8 mouse cellular contexts compared by ENCODE assay signal in genomic region chr5:120587616-120587926, GRCm38 (mm10). TPM values are rescaled to one million over a fixed set of nuclear protein-coding genes. Genes with fewer than 3 reads are reported as not detected.
DNase-seq lines count a peak whose midpoint lies in the region; ATAC-seq lines count a peak whose summit lies in the region.

No protein-coding gene starts in this region.

- no peaks in the 10 kb centered on the region for H3K27me3 ChIP-seq in heart, embryonic 16.5 days (ENCODE audit: control insufficient read depth, insufficient read depth, low read length)
- H3K27me3 ChIP-seq in limb, embryonic 12.5 days = no peaks in the 10 kb centered on the region
- H3K27me3 ChIP-seq in midbrain, embryonic 13.5 days = peaks cover 17% of the 10 kb centered on the region

- peak overlapping the region; percentile 76 for H3K4me3 ChIP-seq in brown adipose tissue, adult 24 weeks (ENCODE audit: insufficient read depth, low read depth, low read length)
- H3K4me3 ChIP-seq in heart, embryonic 16.5 days (ENCODE audit: low read length) = peak overlapping the region; percentile 79
- H3K4me3 ChIP-seq in limb, embryonic 12.5 days (replicated peaks) = peak overlapping the region; percentile 72
- peak overlapping the region; percentile 76 for H3K4me3 ChIP-seq in midbrain, embryonic 13.5 days (replicated peaks)

- H3K4me1 ChIP-seq in brown adipose tissue, adult 24 weeks (ENCODE audit: control insufficient read depth, insufficient read depth, insufficient read length, low read length) = peaks cover 11% of the 10 kb centered on the region
- peaks cover 22% of the 10 kb centered on the region for H3K4me1 ChIP-seq in heart, embryonic 16.5 days (ENCODE audit: control insufficient read depth, insufficient read depth, low read length)
- H3K4me1 ChIP-seq in limb, embryonic 12.5 days (replicated peaks) = peaks cover 29% of the 10 kb centered on the region
- peaks cover 33% of the 10 kb centered on the region for H3K4me1 ChIP-seq in midbrain, embryonic 13.5 days (replicated peaks)

- ATAC-seq in heart, embryonic 16.5 days (replicated peaks; ENCODE audit: extremely low read depth, insufficient read depth, low FRiP score) = no peak
- ATAC-seq in limb, embryonic 12.5 days (ENCODE audit: insufficient number of reproducible peaks, insufficient read depth, low FRiP score, low TSS enrichment, low read depth) = no peak
- ATAC-seq in midbrain, embryonic 13.5 days = no peak

- peak overlapping the region; percentile 46; the same call in 1 of the 2 replicates for H3K27ac ChIP-seq in brown adipose tissue, adult 24 weeks (replicated peaks; ENCODE audit: low read depth, low read length)
- peak overlapping the region; percentile 74 for H3K27ac ChIP-seq in heart, embryonic 16.5 days (ENCODE audit: low read length)
- H3K27ac ChIP-seq in limb, embryonic 12.5 days = no peak overlapping the region
- no peak overlapping the region for H3K27ac ChIP-seq in midbrain, embryonic 13.5 days

- peaks cover 5% of the 10 kb centered on the region; the same call in 1 of the 2 replicates for H3K9me3 ChIP-seq in heart, embryonic 16.5 days (replicated peaks; ENCODE audit: control insufficient read depth, low read length)
- no peaks in the 10 kb centered on the region for H3K9me3 ChIP-seq in limb, embryonic 12.5 days
- H3K9me3 ChIP-seq in midbrain, embryonic 13.5 days = no peaks in the 10 kb centered on the region

- peaks cover 23% of the 10 kb centered on the region for H3K36me3 ChIP-seq in heart, embryonic 16.5 days (ENCODE audit: control insufficient read depth, insufficient read depth)
- peaks cover 27% of the 10 kb centered on the region for H3K36me3 ChIP-seq in limb, embryonic 12.5 days
- H3K36me3 ChIP-seq in midbrain, embryonic 13.5 days = peaks cover 18% of the 10 kb centered on the region

- H3K4me2 ChIP-seq in heart, embryonic 16.5 days (ENCODE audit: low read depth, low read length) = peak overlapping the region; percentile 81
- H3K4me2 ChIP-seq in limb, embryonic 12.5 days = peak overlapping the region; percentile 94
- H3K4me2 ChIP-seq in midbrain, embryonic 13.5 days (replicated peaks) = peak overlapping the region; percentile 95

- 16% methylated on average over 9 of the region's 9 CpGs for WGBS in heart, embryonic 16.5 days
- WGBS in limb, embryonic 12.5 days = 31% methylated on average over 9 of the region's 9 CpGs
- WGBS in midbrain, embryonic 13.5 days = 36% methylated on average over 9 of the region's 9 CpGs

- H3K9ac ChIP-seq in heart, embryonic 16.5 days (ENCODE audit: low read length) = peak overlapping the region; percentile 88
- peak overlapping the region; percentile 81; the same call in 1 of the 2 replicates for H3K9ac ChIP-seq in limb, embryonic 12.5 days (replicated peaks)
- H3K9ac ChIP-seq in midbrain, embryonic 13.5 days (replicated peaks) = peak overlapping the region; percentile 89

- peak; percentile 36 to 37 for DNase-seq in B cell, adult 2 months
- DNase-seq in thymus, postnatal 36 days = peak; percentile 60 to 68
- no peak for DNase-seq in adrenal gland, postnatal 4 days (ENCODE audit: low spot score in 2 of 2)
- no peak for DNase-seq in cerebellum, adult 11-12 months

RNA-seq across cellular contexts. Expression of gene Tpcn1, which starts 0.9 kb away (rescaled TPM):
- 28.6 and 39.1 TPM in 2 replicates for polyA plus RNA-seq in brown adipose tissue, adult 24 weeks (2012; ENCODE audit: insufficient read depth, insufficient read length, missing spikeins)
- polyA plus RNA-seq in heart, embryonic 16.5 days (2015; fragmentation: Nextera tagmentation; extraction: Ambion mirVana) = 14.5 TPM in 2 replicates
- polyA plus RNA-seq in limb, embryonic 12.5 days (2016; fragmentation: Nextera tagmentation; extraction: Ambion mirVana) = 16.7 and 17.2 TPM in 2 replicates
- polyA plus RNA-seq in midbrain, embryonic 13.5 days (2015; fragmentation: Nextera tagmentation; extraction: Ambion mirVana) = 12.6 and 15.6 TPM in 2 replicates
- total RNA-seq in adrenal gland, postnatal 4 days (2021) = 10 to 100 TPM; 47.5 to 49.5 TPM

RNA-seq across cellular contexts. Expression of gene Iqcd, which starts 1.2 kb away (rescaled TPM):
- polyA plus RNA-seq in brown adipose tissue, adult 24 weeks (2012; ENCODE audit: insufficient read depth, insufficient read length, missing spikeins) = not detected in 2 replicates
- 0.36 and 0.42 TPM in 2 replicates for polyA plus RNA-seq in heart, embryonic 16.5 days (2015; fragmentation: Nextera tagmentation; extraction: Ambion mirVana)
- polyA plus RNA-seq in limb, embryonic 12.5 days (2016; fragmentation: Nextera tagmentation; extraction: Ambion mirVana) = 0.64 and 0.93 TPM in 2 replicates
- 1.4 and 2.0 TPM in 2 replicates for polyA plus RNA-seq in midbrain, embryonic 13.5 days (2015; fragmentation: Nextera tagmentation; extraction: Ambion mirVana)
- total RNA-seq in adrenal gland, postnatal 4 days (2021) = 1 to 10 TPM; 1.2 to 1.5 TPM

RNA-seq across cellular contexts. Expression of gene Rita1, which starts 24.8 kb away (rescaled TPM):
- polyA plus RNA-seq in brown adipose tissue, adult 24 weeks (2012; ENCODE audit: insufficient read depth, insufficient read length, missing spikeins) = 11.3 and 15.3 TPM in 2 replicates
- polyA plus RNA-seq in heart, embryonic 16.5 days (2015; fragmentation: Nextera tagmentation; extraction: Ambion mirVana) = 13.2 and 14.0 TPM in 2 replicates
- polyA plus RNA-seq in limb, embryonic 12.5 days (2016; fragmentation: Nextera tagmentation; extraction: Ambion mirVana) = 16.9 and 19.1 TPM in 2 replicates
- polyA plus RNA-seq in midbrain, embryonic 13.5 days (2015; fragmentation: Nextera tagmentation; extraction: Ambion mirVana) = 23.0 and 23.9 TPM in 2 replicates
- 10 to 100 TPM; 11.8 to 13.5 TPM for total RNA-seq in adrenal gland, postnatal 4 days (2021)

RNA-seq across cellular contexts. Expression of gene Ddx54, which starts 25.0 kb away (rescaled TPM):
- polyA plus RNA-seq in brown adipose tissue, adult 24 weeks (2012; ENCODE audit: insufficient read depth, insufficient read length, missing spikeins) = 10.3 and 13.0 TPM in 2 replicates
- 30.2 and 35.0 TPM in 2 replicates for polyA plus RNA-seq in heart, embryonic 16.5 days (2015; fragmentation: Nextera tagmentation; extraction: Ambion mirVana)
- 48.8 and 50.3 TPM in 2 replicates for polyA plus RNA-seq in limb, embryonic 12.5 days (2016; fragmentation: Nextera tagmentation; extraction: Ambion mirVana)
- polyA plus RNA-seq in midbrain, embryonic 13.5 days (2015; fragmentation: Nextera tagmentation; extraction: Ambion mirVana) = 43.9 and 44.3 TPM in 2 replicates
- 10 to 100 TPM; 47.6 to 51.4 TPM for total RNA-seq in adrenal gland, postnatal 4 days (2021)

RNA-seq across cellular contexts. Expression of gene Cfap73, which starts 46.5 kb away (rescaled TPM):
- not detected in 2 replicates for polyA plus RNA-seq in brown adipose tissue, adult 24 weeks (2012; ENCODE audit: insufficient read depth, insufficient read length, missing spikeins)
- 0.49 TPM in 1 of 2 replicates, not detected in the other for polyA plus RNA-seq in heart, embryonic 16.5 days (2015; fragmentation: Nextera tagmentation; extraction: Ambion mirVana)
- polyA plus RNA-seq in limb, embryonic 12.5 days (2016; fragmentation: Nextera tagmentation; extraction: Ambion mirVana) = not detected in 2 replicates
- polyA plus RNA-seq in midbrain, embryonic 13.5 days (2015; fragmentation: Nextera tagmentation; extraction: Ambion mirVana) = not detected in 2 replicates
- under 1 TPM; 0.56 to 0.78 TPM for total RNA-seq in adrenal gland, postnatal 4 days (2021)

Comparison
In these comparisons a context has a peak if more than half of its experiments do, and no peak if none do; other contexts are left out.
1. DNase-seq: peak in B cell, adult 2 months (2 of 2) and thymus, postnatal 36 days (2 of 2); none in adrenal gland, postnatal 4 days (0 of 2) and cerebellum, adult 11-12 months (single experiment).
2. H3K27ac ChIP-seq: peak in brown adipose tissue, adult 24 weeks (single experiment) and heart, embryonic 16.5 days (single experiment); none in limb, embryonic 12.5 days (single experiment) and midbrain, embryonic 13.5 days (single experiment).
3. Peak in every context shown above with its lines, with median percentiles within 50 percentile points of each other: H3K4me3 ChIP-seq, H3K4me2 ChIP-seq and H3K9ac ChIP-seq.